Mouse (Mus musculus) embryonic facial prominence, embryonic 13.5 days (tissue): ENCODE measurements at regions not wholly inside any gene's neighbourhood (a gene's known extent, or its start where the extent isn't known, plus 50 kb on each side); places are given as distances from the start of the nearest gene placed in this dataset.
A peak's percentile ranks its signal among the peaks of the same experiment; 100 is the strongest.

Experiments
- ATAC-seq: fragments of 200-750 bp; cut with Nextera tagmentation; 2 replicates; pipeline ENCODE4 v1.8.0; 2017; ENCODE audit warnings: low read depth; ENCODE audit not compliant: insufficient number of reproducible peaks, insufficient read depth, low FRiP score, low TSS enrichment
- H3K27ac ChIP-seq: fragments of 300-500 bp; sonication (generic); 2 replicates; pipeline ENCODE4 v1.5.1; 2015; ENCODE audit warnings: moderate library complexity, mild to moderate bottlenecking, inconsistent platforms
- H3K27me3 ChIP-seq: fragments of 300-500 bp; sonication (generic); 2 replicates; pipeline ENCODE4 v1.6.1; 2015; ENCODE audit warnings: mild to moderate bottlenecking, inconsistent platforms
- H3K36me3 ChIP-seq: fragments of 300-500 bp; sonication (generic); 2 replicates; pipeline ENCODE4 v1.6.1; 2015; ENCODE audit warnings: mild to moderate bottlenecking, inconsistent platforms
- H3K4me1 ChIP-seq: fragments of 300-500 bp; sonication (generic); 2 replicates; pipeline ENCODE4 v1.6.1; 2015; ENCODE audit warnings: inconsistent platforms
- H3K4me2 ChIP-seq: fragments of 300-500 bp; sonication (generic); 2 replicates; pipeline ENCODE4 v1.6.1; 2015; ENCODE audit warnings: moderate library complexity, mild to moderate bottlenecking, inconsistent platforms
- H3K4me3 ChIP-seq: fragments of 300-500 bp; sonication (generic); 2 replicates; pipeline ENCODE4 v1.5.1; 2015; ENCODE audit warnings: mild to moderate bottlenecking, inconsistent platforms
- H3K9ac ChIP-seq: fragments of 300-500 bp; sonication (generic); 2 replicates; pipeline ENCODE4 v1.6.1; 2015; ENCODE audit warnings: mild to moderate bottlenecking, inconsistent platforms
- H3K9me3 ChIP-seq: fragments of 300-500 bp; sonication (generic); 2 replicates; pipeline ENCODE4 v1.6.1; 2016; ENCODE audit warnings: inconsistent platforms
- WGBS: fragments of 180-500 bp; shearing (Covaris S2); methylation state at CpG from one replicate; pipeline ENCODE4 v1.1.7; 2015; ENCODE audit warnings: mixed read lengths; 5-methylcytosine and 5-hydroxymethylcytosine counted together

- no peak overlapping the region for H3K4me2 ChIP-seq
- H3K36me3 ChIP-seq = no peaks in the 10 kb centered on the region
- no peak overlapping the region for H3K4me3 ChIP-seq
- H3K4me1 ChIP-seq = peaks cover 27% of the 10 kb centered on the region
- no peak for ATAC-seq
- no peak overlapping the region for H3K9ac ChIP-seq
- no peaks in the 10 kb centered on the region for H3K9me3 ChIP-seq
- 60% methylated on average over 3 of the region's 3 CpGs for WGBS
- H3K27ac ChIP-seq = peak overlapping the region; percentile 28; the same call in 1 of the 2 replicates
- H3K27me3 ChIP-seq = no peaks in the 10 kb centered on the region
Observed at GRCm38 (mm10) chr8:125322561-125322960, 247.0 kb downstream of the Sipa1l2 start.

- WGBS = 93% methylated on average over 6 of the region's 6 CpGs
- no peak for ATAC-seq
- Histone ChIP-seq H3K27ac (no peak overlapping the region), H3K4me1 (no peaks in the 10 kb centered on the region), H3K9ac (no peak overlapping the region), H3K4me2 (no peak overlapping the region), H3K9me3 (no peaks in the 10 kb centered on the region), H3K36me3 (no peaks in the 10 kb centered on the region), H3K4me3 (no peak overlapping the region), H3K27me3 (peaks cover 3% of the 10 kb centered on the region; the same call in 1 of the 2 replicates)
Observed at GRCm38 (mm10) chr8:125317584-125317991, 252.0 kb downstream of the Sipa1l2 start.

GRCm38 (mm10) chr8:125315736-125316135 is 253.9 kb downstream of the Sipa1l2 start:
- H3K4me1 ChIP-seq = peaks cover 14% of the 10 kb centered on the region
- H3K9me3 ChIP-seq = no peaks in the 10 kb centered on the region
- no peaks in the 10 kb centered on the region for H3K36me3 ChIP-seq
- H3K4me3 ChIP-seq = no peak overlapping the region
- no peak overlapping the region for H3K9ac ChIP-seq
- no peak for ATAC-seq
- WGBS = 72% methylated on average over 4 of the region's 4 CpGs
- no peak overlapping the region for H3K27ac ChIP-seq
- H3K4me2 ChIP-seq = no peak overlapping the region
- peaks cover 5% of the 10 kb centered on the region; the same call in 1 of the 2 replicates for H3K27me3 ChIP-seq

GRCm38 (mm10) chr8:125314996-125315395 is 254.6 kb downstream of the Sipa1l2 start:
- Histone ChIP-seq H3K27me3 (peaks cover 5% of the 10 kb centered on the region; the same call in 1 of the 2 replicates), H3K9me3 (no peaks in the 10 kb centered on the region), H3K4me3 (no peak overlapping the region), H3K27ac (no peak overlapping the region), H3K36me3 (no peaks in the 10 kb centered on the region), H3K4me1 (peaks cover 21% of the 10 kb centered on the region), H3K9ac (no peak overlapping the region), H3K4me2 (no peak overlapping the region)
- ATAC-seq = no peak
- WGBS = 87% methylated on average over 6 of the region's 6 CpGs

GRCm38 (mm10) chr8:125314221-125314984 is 255.2 kb downstream of the Sipa1l2 start:
- H3K27me3 ChIP-seq = peaks cover 5% of the 10 kb centered on the region; the same call in 1 of the 2 replicates
- no peak for ATAC-seq
- H3K27ac ChIP-seq = no peak overlapping the region
- H3K9ac ChIP-seq = no peak overlapping the region
- H3K4me1 ChIP-seq = peaks cover 25% of the 10 kb centered on the region
- no peak overlapping the region for H3K4me3 ChIP-seq
- 67% methylated on average over 10 of the region's 10 CpGs for WGBS
- no peaks in the 10 kb centered on the region for H3K9me3 ChIP-seq
- no peak overlapping the region for H3K4me2 ChIP-seq
- no peaks in the 10 kb centered on the region for H3K36me3 ChIP-seq

GRCm38 (mm10) chr8:125311228-125312053 is 257.4 kb downstream of the Disc1 start:
- Histone ChIP-seq H3K9ac (no peak overlapping the region), H3K4me2 (no peak overlapping the region; the same call in 1 of the 2 replicates), H3K4me3 (no peak overlapping the region), H3K27me3 (peaks cover 5% of the 10 kb centered on the region; the same call in 1 of the 2 replicates), H3K27ac (peak overlapping the region; percentile 55; the same call in 1 of the 2 replicates), H3K4me1 (peaks cover 34% of the 10 kb centered on the region), H3K9me3 (no peaks in the 10 kb centered on the region), H3K36me3 (no peaks in the 10 kb centered on the region)
- 34% methylated on average over 11 of the region's 11 CpGs for WGBS
- no peak for ATAC-seq
